Mouse (Mus musculus): ENCODE measurements at regions not wholly inside any gene's neighbourhood (a gene's known extent, or its start where the extent isn't known, plus 50 kb on each side); places are given as distances from the start of the nearest gene placed in this dataset.

DNA sequence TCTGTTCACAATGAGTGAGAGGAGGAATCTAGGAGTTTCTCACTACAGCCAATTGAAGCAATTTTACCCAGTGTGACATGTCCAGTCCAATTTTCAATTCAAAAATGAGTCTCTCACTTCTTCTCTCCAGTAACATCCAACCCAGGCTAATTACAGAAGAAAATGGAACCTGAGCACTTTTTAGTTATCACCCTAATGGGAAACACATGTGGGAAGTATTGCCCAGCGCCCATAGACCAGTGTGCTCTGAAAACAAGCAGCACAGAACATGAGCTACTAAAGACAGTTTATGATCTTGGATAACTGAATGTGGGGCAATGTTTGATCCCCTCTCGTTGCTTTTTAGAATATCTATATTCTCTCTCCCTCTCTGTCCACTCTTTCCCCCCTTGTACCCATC lies 70.5 kb upstream of the Efemp1 start:
- Histone ChIP-seq H3K4me1 (replicated peaks; ENCODE audit: control insufficient read depth, insufficient read depth, low read length) (no peaks in the 10 kb centered on the region), H3K27ac (ENCODE audit: low read depth, low read length) (no peak overlapping the region), H3K4me2 (no peak overlapping the region), H3K4me3 (ENCODE audit: low read depth, low read length) (no peak overlapping the region), H3K27me3 (replicated peaks; ENCODE audit: control insufficient read depth, insufficient read depth, low read length) (no peaks in the 10 kb centered on the region), H3K36me3 (ENCODE audit: control insufficient read depth, insufficient read depth, low read length) (no peaks in the 10 kb centered on the region), H3K9ac (ENCODE audit: low read depth, low read length) (no peak overlapping the region), H3K9me3 (ENCODE audit: control insufficient read depth, low read length) (no peaks in the 10 kb centered on the region)
- WGBS, result 36% methylated on average over 2 of the region's 2 CpGs
- DNase-seq (ENCODE audit: low spot score) (no peak), ATAC-seq (replicated peaks; ENCODE audit: low FRiP score) (no peak)

DNA sequence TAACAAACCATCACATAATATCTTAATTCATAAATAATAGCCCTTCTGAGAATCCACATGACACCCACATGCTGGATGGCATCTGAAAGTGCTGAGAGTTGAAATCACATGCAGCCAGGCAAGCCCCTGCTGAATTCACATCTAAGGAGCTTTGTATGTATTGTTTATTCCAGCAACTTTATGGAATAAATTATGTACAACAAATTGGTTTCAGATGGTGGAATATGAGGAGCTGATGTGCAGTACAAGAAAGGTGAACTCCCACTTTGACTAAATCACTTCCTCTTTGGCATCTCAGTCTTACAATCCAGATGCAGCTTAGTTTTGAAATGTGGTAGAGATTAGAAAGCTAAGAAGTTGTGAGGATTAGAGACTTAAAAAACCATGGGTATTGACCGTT lies 82.2 kb upstream of the Efemp1 start:
- no peak for DNase-seq (ENCODE audit: low spot score)
- H3K4me2 ChIP-seq, result no peak overlapping the region
- H3K4me3 ChIP-seq (ENCODE audit: low read depth, low read length), result no peak overlapping the region
- H3K9ac ChIP-seq (ENCODE audit: low read depth, low read length), result no peak overlapping the region
- 77% methylated on average over 1 of the region's 1 CpGs for WGBS
- no peaks in the 10 kb centered on the region for H3K36me3 ChIP-seq (ENCODE audit: control insufficient read depth, insufficient read depth, low read length)
- no peak for ATAC-seq (replicated peaks; ENCODE audit: low FRiP score)
- no peak overlapping the region for H3K27ac ChIP-seq (ENCODE audit: low read depth, low read length)
- no peaks in the 10 kb centered on the region for H3K4me1 ChIP-seq (replicated peaks; ENCODE audit: control insufficient read depth, insufficient read depth, low read length)
- no peaks in the 10 kb centered on the region for H3K27me3 ChIP-seq (replicated peaks; ENCODE audit: control insufficient read depth, insufficient read depth, low read length)
- H3K9me3 ChIP-seq (ENCODE audit: control insufficient read depth, low read length), result no peaks in the 10 kb centered on the region

DNA sequence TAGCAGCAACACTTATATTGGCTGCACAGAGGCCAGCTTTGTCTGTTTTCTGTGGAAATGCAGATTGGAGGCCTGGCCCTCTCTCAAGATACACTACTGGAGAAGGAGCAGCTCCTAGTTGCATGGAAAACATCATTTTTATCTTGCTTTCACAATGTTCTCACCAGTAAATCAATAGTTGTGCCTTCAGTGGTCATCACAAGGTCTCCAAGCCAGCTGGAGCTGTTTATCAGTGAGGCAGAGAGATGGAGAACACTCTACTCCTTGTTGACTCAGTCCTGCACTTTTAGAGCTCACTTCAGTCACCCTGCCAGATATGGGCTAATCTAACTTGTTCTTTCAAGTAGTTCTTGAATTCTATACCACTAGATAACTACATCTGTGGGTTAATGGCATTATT lies 92.3 kb upstream of the Efemp1 start:
- ATAC-seq (replicated peaks; ENCODE audit: low FRiP score) (no peak), DNase-seq (ENCODE audit: low spot score) (no peak)
- Histone ChIP-seq H3K4me1 (replicated peaks; ENCODE audit: control insufficient read depth, insufficient read depth, low read length) (no peaks in the 10 kb centered on the region), H3K27me3 (replicated peaks; ENCODE audit: control insufficient read depth, insufficient read depth, low read length) (no peaks in the 10 kb centered on the region), H3K9me3 (ENCODE audit: control insufficient read depth, low read length) (no peaks in the 10 kb centered on the region), H3K4me3 (ENCODE audit: low read depth, low read length) (no peak overlapping the region), H3K36me3 (ENCODE audit: control insufficient read depth, insufficient read depth, low read length) (no peaks in the 10 kb centered on the region), H3K9ac (ENCODE audit: low read depth, low read length) (no peak overlapping the region), H3K27ac (ENCODE audit: low read depth, low read length) (no peak overlapping the region), H3K4me2 (no peak overlapping the region)

DNA sequence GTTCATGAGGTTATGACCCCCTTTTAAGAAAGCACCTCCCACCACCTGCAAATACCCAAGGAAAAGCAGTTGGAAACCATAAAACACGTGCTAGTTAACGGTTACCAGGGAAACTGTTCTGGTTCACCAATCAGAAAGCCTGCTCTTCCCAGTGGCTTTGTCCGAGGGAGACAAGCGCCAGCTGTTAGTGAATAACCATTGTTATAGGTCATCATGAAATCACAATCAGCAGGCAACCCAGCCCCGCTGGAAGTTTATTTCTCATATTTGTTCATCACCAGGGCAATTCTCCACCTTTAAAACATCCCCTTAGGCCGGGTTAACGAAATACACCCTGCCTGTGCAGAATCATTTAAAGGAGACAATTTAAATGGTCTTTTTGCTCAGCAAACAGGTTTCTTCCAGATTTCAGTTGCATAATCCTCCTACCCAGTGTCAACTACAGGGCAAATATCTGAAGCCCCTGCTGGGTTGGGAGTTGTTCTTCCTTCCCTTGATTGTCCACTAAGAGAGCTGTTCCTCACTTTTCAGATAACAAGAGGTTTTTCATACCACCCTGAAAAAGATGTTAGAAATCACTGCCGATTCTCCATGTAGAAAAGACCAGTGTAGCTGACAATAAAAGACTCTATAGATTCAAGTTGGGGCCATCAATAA lies 117.9 kb upstream of the Efemp1 start:
- no peak for ATAC-seq (replicated peaks; ENCODE audit: low FRiP score)
- Histone ChIP-seq H3K9ac (ENCODE audit: low read depth, low read length) (no peak overlapping the region), H3K27me3 (replicated peaks; ENCODE audit: control insufficient read depth, insufficient read depth, low read length) (no peaks in the 10 kb centered on the region), H3K4me2 (no peak overlapping the region), H3K4me3 (ENCODE audit: low read depth, low read length) (no peak overlapping the region), H3K36me3 (ENCODE audit: control insufficient read depth, insufficient read depth, low read length) (no peaks in the 10 kb centered on the region), H3K9me3 (ENCODE audit: control insufficient read depth, low read length) (no peaks in the 10 kb centered on the region), H3K27ac (ENCODE audit: low read depth, low read length) (no peak overlapping the region), H3K4me1 (replicated peaks; ENCODE audit: control insufficient read depth, insufficient read depth, low read length) (no peaks in the 10 kb centered on the region)
- 30% methylated on average over 8 of the region's 8 CpGs for WGBS
- no peak for DNase-seq (ENCODE audit: low spot score)

DNA sequence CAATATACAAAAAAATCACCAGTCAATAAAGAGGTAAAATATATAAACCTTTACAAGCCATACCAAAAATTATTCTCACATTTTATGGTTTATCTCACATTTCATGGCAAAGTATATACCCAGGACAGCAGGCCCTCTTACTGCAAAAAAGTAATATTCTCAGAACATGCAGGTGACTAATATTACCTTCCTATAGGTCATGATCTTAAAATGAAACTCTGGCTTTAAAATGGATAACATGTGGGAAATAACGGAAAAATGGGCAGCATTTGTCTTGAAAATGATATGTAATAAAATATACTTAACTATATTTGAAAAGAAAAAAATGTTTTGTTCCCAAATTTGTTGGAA lies 118.4 kb upstream of the Efemp1 start:
- Histone ChIP-seq H3K27ac (ENCODE audit: low read depth, low read length) (no peak overlapping the region), H3K27me3 (replicated peaks; ENCODE audit: control insufficient read depth, insufficient read depth, low read length) (no peaks in the 10 kb centered on the region), H3K4me3 (ENCODE audit: low read depth, low read length) (no peak overlapping the region), H3K4me2 (no peak overlapping the region), H3K4me1 (replicated peaks; ENCODE audit: control insufficient read depth, insufficient read depth, low read length) (no peaks in the 10 kb centered on the region), H3K9ac (ENCODE audit: low read depth, low read length) (no peak overlapping the region), H3K36me3 (ENCODE audit: control insufficient read depth, insufficient read depth, low read length) (no peaks in the 10 kb centered on the region), H3K9me3 (ENCODE audit: control insufficient read depth, low read length) (no peaks in the 10 kb centered on the region)
- DNase-seq (ENCODE audit: low spot score) (no peak), ATAC-seq (replicated peaks; ENCODE audit: low FRiP score) (no peak)
- 59% methylated on average over 1 of the region's 1 CpGs for WGBS

DNA sequence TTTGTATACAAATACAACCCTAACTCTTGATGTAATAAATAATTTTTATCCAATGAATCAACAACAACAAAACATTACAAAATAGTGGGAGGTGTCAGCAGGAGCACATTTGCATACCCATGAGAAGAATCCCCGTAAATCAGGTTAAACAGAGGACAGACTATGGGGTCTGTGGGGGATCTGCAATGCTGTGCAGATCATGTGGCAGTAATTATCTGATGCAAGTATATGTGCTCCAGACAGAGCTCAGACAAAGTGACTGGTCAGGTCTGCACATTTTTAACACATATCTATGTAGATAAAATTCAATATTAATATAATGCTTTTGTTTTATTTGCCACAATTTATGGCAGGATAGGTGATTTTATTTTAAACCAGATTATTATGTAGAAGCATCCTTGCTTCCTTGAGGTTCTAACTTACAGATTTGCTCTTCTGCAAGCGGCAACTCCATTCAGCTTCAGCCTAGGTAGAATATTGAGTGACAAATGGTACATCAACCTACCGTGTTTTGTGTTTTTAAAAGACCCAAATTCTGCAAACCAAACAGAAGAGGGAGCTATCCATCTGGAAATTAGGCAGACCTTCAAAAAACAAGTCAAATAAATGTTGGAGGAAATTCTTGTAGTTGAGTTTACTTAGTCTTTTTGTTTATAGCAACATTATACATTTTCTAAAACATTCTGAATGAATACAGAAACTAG lies 119.0 kb upstream of the Efemp1 start:
- H3K9me3 ChIP-seq (ENCODE audit: control insufficient read depth, low read length), result no peaks in the 10 kb centered on the region
- no peak overlapping the region for H3K27ac ChIP-seq (ENCODE audit: low read depth, low read length)
- WGBS, result 58% methylated on average over 3 of the region's 3 CpGs
- H3K4me1 ChIP-seq (replicated peaks; ENCODE audit: control insufficient read depth, insufficient read depth, low read length), result no peaks in the 10 kb centered on the region
- no peaks in the 10 kb centered on the region for H3K27me3 ChIP-seq (replicated peaks; ENCODE audit: control insufficient read depth, insufficient read depth, low read length)
- H3K4me2 ChIP-seq, result no peak overlapping the region
- DNase-seq (ENCODE audit: low spot score), result no peak
- H3K36me3 ChIP-seq (ENCODE audit: control insufficient read depth, insufficient read depth, low read length), result no peaks in the 10 kb centered on the region
- H3K4me3 ChIP-seq (ENCODE audit: low read depth, low read length), result no peak overlapping the region
- ATAC-seq (replicated peaks; ENCODE audit: low FRiP score), result no peak
- no peak overlapping the region for H3K9ac ChIP-seq (ENCODE audit: low read depth, low read length)

DNA sequence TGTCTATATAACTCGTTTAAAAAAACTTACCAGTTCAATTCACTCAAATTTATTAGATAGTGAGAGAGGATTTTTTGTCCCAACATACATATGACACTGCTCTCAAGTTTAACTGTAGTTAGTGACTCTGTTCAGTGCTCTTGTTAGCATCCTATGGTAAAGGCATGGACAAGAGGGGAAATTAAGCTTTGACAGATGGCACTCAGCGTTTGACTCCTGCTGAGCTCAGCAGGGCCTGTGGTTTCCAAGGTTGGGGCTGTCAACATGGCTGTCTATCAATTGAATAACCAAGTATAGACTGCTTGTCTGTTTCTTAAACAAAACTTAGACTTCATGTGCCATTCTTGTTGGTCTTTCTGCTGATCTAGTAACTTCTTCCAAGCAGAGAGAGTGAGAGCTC lies 122.9 kb upstream of the Efemp1 start:
- Histone ChIP-seq H3K27me3 (replicated peaks; ENCODE audit: control insufficient read depth, insufficient read depth, low read length) (no peaks in the 10 kb centered on the region), H3K4me2 (no peak overlapping the region), H3K9ac (ENCODE audit: low read depth, low read length) (no peak overlapping the region), H3K4me3 (ENCODE audit: low read depth, low read length) (no peak overlapping the region), H3K36me3 (ENCODE audit: control insufficient read depth, insufficient read depth, low read length) (no peaks in the 10 kb centered on the region), H3K9me3 (ENCODE audit: control insufficient read depth, low read length) (no peaks in the 10 kb centered on the region), H3K4me1 (replicated peaks; ENCODE audit: control insufficient read depth, insufficient read depth, low read length) (no peaks in the 10 kb centered on the region), H3K27ac (ENCODE audit: low read depth, low read length) (no peak overlapping the region)
- 52% methylated on average over 2 of the region's 2 CpGs for WGBS
- DNase-seq (ENCODE audit: low spot score) (no peak), ATAC-seq (replicated peaks; ENCODE audit: low FRiP score) (no peak)

DNA sequence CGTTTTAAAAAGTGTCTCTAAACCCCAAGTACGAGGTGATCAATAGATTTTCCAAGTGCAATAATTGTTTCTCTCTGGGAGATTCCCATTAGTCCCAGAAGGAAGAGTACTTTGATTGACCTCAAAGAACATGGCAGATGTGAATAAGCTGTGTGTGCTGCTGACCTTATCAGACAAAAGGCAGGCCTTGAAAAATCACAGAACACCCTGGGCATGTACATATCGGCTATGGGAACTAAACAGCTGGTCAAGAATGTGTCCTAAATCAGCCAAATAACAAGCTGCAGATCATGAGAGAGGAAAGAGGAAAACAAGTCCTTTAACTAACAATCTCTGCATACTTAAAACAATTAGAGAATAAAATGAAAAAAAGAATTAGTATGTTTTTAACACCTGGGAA lies 125.4 kb upstream of the Ccdc85a start:
- 53% methylated on average over 3 of the region's 3 CpGs for WGBS
- DNase-seq (ENCODE audit: low spot score) (no peak), ATAC-seq (replicated peaks; ENCODE audit: low FRiP score) (no peak)
- no peaks in the 10 kb centered on the region for H3K4me1 ChIP-seq (replicated peaks; ENCODE audit: control insufficient read depth, insufficient read depth, low read length)
- H3K36me3 ChIP-seq (ENCODE audit: control insufficient read depth, insufficient read depth, low read length), result no peaks in the 10 kb centered on the region
- no peak overlapping the region for H3K9ac ChIP-seq (ENCODE audit: low read depth, low read length)
- no peak overlapping the region for H3K4me2 ChIP-seq
- H3K27ac ChIP-seq (ENCODE audit: low read depth, low read length), result no peak overlapping the region
- no peak overlapping the region for H3K4me3 ChIP-seq (ENCODE audit: low read depth, low read length)
- H3K9me3 ChIP-seq (ENCODE audit: control insufficient read depth, low read length), result no peaks in the 10 kb centered on the region
- no peaks in the 10 kb centered on the region for H3K27me3 ChIP-seq (replicated peaks; ENCODE audit: control insufficient read depth, insufficient read depth, low read length)

DNA sequence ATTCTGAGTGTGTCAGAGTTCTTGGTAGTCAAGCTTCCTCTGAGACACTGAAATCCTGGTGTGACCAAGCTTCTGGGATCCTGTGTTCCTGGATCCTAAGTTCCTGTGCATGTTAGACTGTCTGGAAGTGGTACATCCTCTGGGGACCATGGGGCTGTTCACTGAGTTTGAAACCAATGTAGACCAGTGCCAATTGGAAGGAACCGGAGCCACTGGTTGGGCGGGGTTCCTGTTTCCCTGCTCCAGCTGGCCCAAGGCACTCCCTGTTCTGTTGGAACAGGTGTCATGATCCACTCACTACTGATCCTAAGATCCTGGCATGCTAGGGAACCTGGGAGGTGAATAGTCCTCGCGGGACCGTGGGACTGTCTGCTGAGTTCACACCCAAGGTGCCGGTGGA lies 124.3 kb upstream of the Ccdc85a start:
- no peaks in the 10 kb centered on the region for H3K9me3 ChIP-seq (ENCODE audit: control insufficient read depth, low read length)
- H3K27me3 ChIP-seq (replicated peaks; ENCODE audit: control insufficient read depth, insufficient read depth, low read length), result no peaks in the 10 kb centered on the region
- H3K4me1 ChIP-seq (replicated peaks; ENCODE audit: control insufficient read depth, insufficient read depth, low read length), result no peaks in the 10 kb centered on the region
- H3K9ac ChIP-seq (ENCODE audit: low read depth, low read length), result no peak overlapping the region
- no peaks in the 10 kb centered on the region for H3K36me3 ChIP-seq (ENCODE audit: control insufficient read depth, insufficient read depth, low read length)
- no peak overlapping the region for H3K4me3 ChIP-seq (ENCODE audit: low read depth, low read length)
- DNase-seq (ENCODE audit: low spot score), result no peak
- ATAC-seq (replicated peaks; ENCODE audit: low FRiP score), result no peak
- H3K4me2 ChIP-seq, result no peak overlapping the region
- H3K27ac ChIP-seq (ENCODE audit: low read depth, low read length), result no peak overlapping the region
- 93% methylated on average over 6 of the region's 6 CpGs for whole genome bisulfite sequencing

All from liver, embryonic 11.5 days (tissue).